Comparison of ENCODE assay signal across 9 mouse cellular contexts in genomic region chr5:123906146-123906975, GRCm38 (mm10). TPM values are rescaled to one million over a fixed set of nuclear protein-coding genes. Genes with fewer than 3 reads are reported as not detected.
DNase-seq lines count a peak whose midpoint lies in the region; ATAC-seq and TF ChIP-seq lines count a peak whose summit lies in the region.
"Had no signal": no experiment of that assay in that cellular context is flagged by ENCODE, and none has a peak within 500 bp of the region (broad histone marks: within the 10 kb centered on the region; RNA-seq: fewer than 3 reads in every experiment).

No protein-coding gene starts in this region.

- H3K4me3 ChIP-seq in cerebellum, adult 2 months (replicated peaks; ENCODE audit: insufficient read depth, low read depth, low read length), result peak overlapping the region; percentile 56
- no peak overlapping the region for H3K4me3 ChIP-seq in neural tube, embryonic 11.5 days (ENCODE audit: low read depth, low read length)
- peak overlapping the region; percentile 98 for H3K4me3 ChIP-seq in limb, embryonic 15.5 days

- peaks cover 10% of the 10 kb centered on the region for H3K4me1 ChIP-seq in cerebellum, adult 2 months (ENCODE audit: control insufficient read depth, insufficient read depth, low read length)
- H3K4me1 ChIP-seq in neural tube, embryonic 11.5 days (ENCODE audit: control insufficient read depth, insufficient read depth, low read length), result peaks cover 8% of the 10 kb centered on the region
- H3K4me1 ChIP-seq in limb, embryonic 15.5 days, result peaks cover 21% of the 10 kb centered on the region

- no peak for TF ChIP-seq CTCF in cerebellum, adult 2 months (IDR thresholded peaks at IDR 0.05; ENCODE audit: borderline replicate concordance, insufficient read depth, low read depth, low read length)

- WGBS in cerebellum, adult 2 months, result 63% methylated on average over 17 of the region's 17 CpGs
- 73% methylated on average over 17 of the region's 17 CpGs for WGBS in neural tube, embryonic 11.5 days
- WGBS in limb, embryonic 15.5 days, result 66% methylated on average over 17 of the region's 17 CpGs

- no peak for TF ChIP-seq POLR2A in cerebellum, adult 2 months (IDR thresholded peaks at IDR 0.05; ENCODE audit: borderline replicate concordance, insufficient read depth, low read length)

- H3K36me3 ChIP-seq in neural tube, embryonic 11.5 days (ENCODE audit: control insufficient read depth, insufficient read depth, low read length), result no peaks in the 10 kb centered on the region; the same call in 1 of the 2 replicates
- peaks cover 25% of the 10 kb centered on the region for H3K36me3 ChIP-seq in limb, embryonic 15.5 days
- H3K36me3 ChIP-seq in splenic B cell, adult 2 months (ENCODE audit: control insufficient read depth, insufficient read depth, low read length, poor library complexity, severe bottlenecking), result peaks cover 7% of the 10 kb centered on the region; the same call in 1 of the 2 replicates

- ATAC-seq in neural tube, embryonic 11.5 days (ENCODE audit: insufficient read depth, low FRiP score, low TSS enrichment), result no peak
- ATAC-seq in limb, embryonic 15.5 days (ENCODE audit: insufficient number of reproducible peaks, low FRiP score, low TSS enrichment, low read depth), result no peak
- no peak for ATAC-seq in erythroid progenitor cell, adult 5-6 weeks (replicated peaks; ENCODE audit: low FRiP score, poor library complexity, severe bottlenecking)

- H3K4me2 ChIP-seq in neural tube, embryonic 11.5 days (ENCODE audit: low read depth), result 0 out of 2 replicates have a peak overlapping the region, but pooled peaks have one; percentile 26
- H3K4me2 ChIP-seq in limb, embryonic 15.5 days, result peak overlapping the region; percentile 37

- H3K27me3 ChIP-seq in cerebellum, adult 2 months (ENCODE audit: control insufficient read depth, insufficient read depth, low read length), result no peaks in the 10 kb centered on the region
- no peaks in the 10 kb centered on the region for H3K27me3 ChIP-seq in neural tube, embryonic 11.5 days (ENCODE audit: control insufficient read depth, insufficient read depth, low read length)
- no peaks in the 10 kb centered on the region for H3K27me3 ChIP-seq in limb, embryonic 15.5 days
- H3K27me3 ChIP-seq in splenic B cell, adult 2 months (ENCODE audit: control insufficient read depth, insufficient read depth, low read length, poor library complexity, severe bottlenecking), result no peaks in the 10 kb centered on the region

- no peak overlapping the region; the same call in 1 of the 2 replicates for H3K9ac ChIP-seq in neural tube, embryonic 11.5 days (ENCODE audit: low read length)
- H3K9ac ChIP-seq in limb, embryonic 15.5 days, result no peak overlapping the region

- H3K9me3 ChIP-seq in neural tube, embryonic 11.5 days (ENCODE audit: control insufficient read depth, low read length), result no peaks in the 10 kb centered on the region
- no peaks in the 10 kb centered on the region for H3K9me3 ChIP-seq in limb, embryonic 15.5 days

- peak in 1 of 2 experiments; percentile 20 for DNase-seq in cerebellum, adult 2 months
- DNase-seq in cerebellum, adult 18-20 months, result no peak
- no peak for DNase-seq in neural tube, embryonic 11.5 days (ENCODE audit: low spot score)
- DNase-seq in neural tube, embryonic 10.5 days (ENCODE audit: extremely low spot score, low spot score), result no peak
- peak; percentile 59 for DNase-seq in splenic B cell, adult 2 months (ENCODE audit: low read depth, low spot score)
- DNase-seq in kidney, postnatal 14 days, result no peak

- no peak overlapping the region for H3K27ac ChIP-seq in cerebellum, adult 2 months (ENCODE audit: insufficient read depth, low read length)
- no peak overlapping the region for H3K27ac ChIP-seq in neural tube, embryonic 11.5 days (ENCODE audit: low read depth, low read length)
- H3K27ac ChIP-seq in limb, embryonic 15.5 days, result no peak overlapping the region

RNA-seq across cellular contexts. Expression of gene Denr, which starts 0.6 kb away (rescaled TPM):
- polyA plus RNA-seq in cerebellum, adult 2 months (2012; rRNA removed), result 45.6 and 56.3 TPM in 2 replicates
- 138 and 146 TPM in 2 replicates for polyA plus RNA-seq in neural tube, embryonic 11.5 days (2014; fragmentation: Nextera tagmentation; extraction: Ambion mirVana)
- 131 and 140 TPM in 2 replicates for polyA plus RNA-seq in limb, embryonic 15.5 days (2015; fragmentation: Nextera tagmentation; extraction: Ambion mirVana)
- 10.1 and 18.0 TPM in 2 replicates for total RNA-seq in erythroid progenitor cell, adult 5-6 weeks (2015; ENCODE audit: low replicate concordance)
- 6.7 and 15.7 TPM in 2 replicates for total RNA-seq in erythroid progenitor cell, adult 5-6 weeks (2017; ENCODE audit: low replicate concordance)

RNA-seq across cellular contexts. Expression of gene Gm43518, which starts 20.9 kb away (rescaled TPM):
- polyA plus RNA-seq in cerebellum, adult 2 months (2012; rRNA removed), result 0.67 and 1.5 TPM in 2 replicates
- polyA plus RNA-seq in neural tube, embryonic 11.5 days (2014; fragmentation: Nextera tagmentation; extraction: Ambion mirVana), result 0.45 TPM in 1 of 2 replicates, not detected in the other
- polyA plus RNA-seq in limb, embryonic 15.5 days (2015; fragmentation: Nextera tagmentation; extraction: Ambion mirVana), result 2.8 and 3.4 TPM in 2 replicates
- total RNA-seq in erythroid progenitor cell, adult 5-6 weeks (2015; ENCODE audit: low replicate concordance), result not detected in 2 replicates
- total RNA-seq in erythroid progenitor cell, adult 5-6 weeks (2017; ENCODE audit: low replicate concordance), result not detected in 2 replicates

RNA-seq across cellular contexts. Expression of gene Ccdc62, which starts 24.1 kb away (rescaled TPM):
- 4.6 and 5.8 TPM in 2 replicates for polyA plus RNA-seq in cerebellum, adult 2 months (2012; rRNA removed)
- polyA plus RNA-seq in neural tube, embryonic 11.5 days (2014; fragmentation: Nextera tagmentation; extraction: Ambion mirVana), result 3.8 and 5.0 TPM in 2 replicates
- polyA plus RNA-seq in limb, embryonic 15.5 days (2015; fragmentation: Nextera tagmentation; extraction: Ambion mirVana), result 5.2 and 6.4 TPM in 2 replicates
- total RNA-seq in erythroid progenitor cell, adult 5-6 weeks (2015; ENCODE audit: low replicate concordance), result 2.2 and 15.9 TPM in 2 replicates
- total RNA-seq in erythroid progenitor cell, adult 5-6 weeks (2017; ENCODE audit: low replicate concordance), result 0.39 TPM in 1 of 2 replicates, not detected in the other

RNA-seq across cellular contexts. Expression of gene Hcar1, which starts 26.5 kb away (rescaled TPM):
- 0.38 and 0.73 TPM in 2 replicates for polyA plus RNA-seq in cerebellum, adult 2 months (2012; rRNA removed)
- not detected in 2 replicates for polyA plus RNA-seq in neural tube, embryonic 11.5 days (2014; fragmentation: Nextera tagmentation; extraction: Ambion mirVana)
- polyA plus RNA-seq in limb, embryonic 15.5 days (2015; fragmentation: Nextera tagmentation; extraction: Ambion mirVana), result 0.55 and 0.87 TPM in 2 replicates
- total RNA-seq in erythroid progenitor cell, adult 5-6 weeks (2015; ENCODE audit: low replicate concordance), result not detected in 2 replicates
- total RNA-seq in erythroid progenitor cell, adult 5-6 weeks (2017; ENCODE audit: low replicate concordance), result not detected in 2 replicates
- total RNA-seq: neutrophil, adult 5-6 weeks had no signal

RNA-seq across cellular contexts. Expression of gene Hcar2, which starts 41.1 kb away (rescaled TPM):
- polyA plus RNA-seq in cerebellum, adult 2 months (2012; rRNA removed), result 0.07 and 0.08 TPM in 2 replicates
- 0.16 TPM in 1 of 2 replicates, not detected in the other for polyA plus RNA-seq in neural tube, embryonic 11.5 days (2014; fragmentation: Nextera tagmentation; extraction: Ambion mirVana)
- polyA plus RNA-seq in limb, embryonic 15.5 days (2015; fragmentation: Nextera tagmentation; extraction: Ambion mirVana), result 9.0 and 9.4 TPM in 2 replicates
- total RNA-seq in erythroid progenitor cell, adult 5-6 weeks (2015; ENCODE audit: low replicate concordance), result 6.5 TPM in 1 of 2 replicates, not detected in the other
- total RNA-seq in erythroid progenitor cell, adult 5-6 weeks (2017; ENCODE audit: low replicate concordance), result 1.3 and 5.7 TPM in 2 replicates
